Mouse (Mus musculus): ENCODE data around the gene Saxo1.

DNA sequence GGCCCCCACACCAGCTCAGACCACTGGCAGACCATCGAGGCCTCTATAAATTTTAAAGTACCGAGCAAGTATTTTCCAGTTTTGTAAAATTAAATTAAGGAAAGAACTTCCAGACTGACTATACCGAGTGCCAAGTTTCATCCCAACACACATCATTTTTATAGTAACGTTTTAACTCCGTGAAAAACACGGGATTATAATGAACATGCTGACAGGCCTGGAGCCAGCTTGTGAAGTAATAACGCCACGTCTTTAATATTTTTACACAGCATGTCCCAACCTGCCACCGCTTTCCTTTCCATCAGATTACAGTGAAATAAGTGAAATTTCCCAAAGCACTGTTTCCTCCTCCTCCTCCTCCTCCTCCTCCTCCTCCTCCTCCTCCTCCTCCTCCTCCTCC, 149.7 kb downstream of the Saxo1 start:
- TF ChIP-seq POLR2A (IDR thresholded peaks at IDR 0.05; ENCODE audit: low read depth, low read length) (no peak), CTCF (IDR thresholded peaks at IDR 0.05; ENCODE audit: borderline replicate concordance, insufficient read depth, low read length) (no peak)

Measured in embryonic fibroblast, embryonic 13.5 days (primary cell).